Comparison of ENCODE assay signal across 10 mouse cellular contexts in the genomic region with DNA sequence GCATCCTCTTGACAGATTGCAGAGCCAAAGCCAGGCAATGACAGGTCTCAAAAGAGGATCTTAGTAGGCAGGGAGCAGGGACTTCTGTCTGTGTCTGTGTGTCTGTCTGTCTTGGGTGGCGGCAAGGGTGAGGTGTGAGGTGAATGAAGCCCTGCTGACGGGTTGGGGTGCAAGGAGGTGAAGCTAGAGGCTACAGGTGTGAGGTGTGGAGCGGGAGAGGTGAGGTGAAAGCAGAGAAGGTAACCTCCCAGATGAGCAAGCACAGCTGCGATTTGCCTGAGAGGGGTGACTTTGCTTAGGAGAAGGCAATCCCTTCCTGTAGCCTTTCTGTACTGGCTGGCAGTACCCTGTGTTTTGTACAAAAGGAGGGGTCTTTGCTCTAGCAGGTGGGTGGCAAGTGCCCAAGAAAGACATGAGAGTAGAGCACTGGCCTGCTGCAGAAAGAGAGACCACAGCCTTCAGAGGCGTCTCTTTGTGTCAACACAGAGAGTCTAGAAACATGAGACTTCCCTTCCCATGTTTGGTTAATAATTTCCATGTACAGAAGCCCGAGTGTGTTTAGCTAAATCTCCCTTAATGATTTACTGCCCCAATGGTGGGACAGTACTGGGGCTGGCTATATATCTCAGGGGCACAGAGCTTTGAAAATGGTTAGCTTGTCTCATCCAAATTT. TPM values are rescaled to one million over a fixed set of nuclear protein-coding genes. Genes with fewer than 3 reads are reported as not detected.
DNase-seq lines count a peak whose midpoint lies in the region; ATAC-seq and TF ChIP-seq lines count a peak whose summit lies in the region.
"Had no signal": no experiment of that assay in that cellular context is flagged by ENCODE, and none has a peak within 500 bp of the region (broad histone marks: within the 10 kb centered on the region; RNA-seq: fewer than 3 reads in every experiment).

No protein-coding gene starts in this region.

- peak overlapping the region; percentile 53 for H3K27ac ChIP-seq in gastrocnemius, adult 2 months
- no peak overlapping the region for H3K27ac ChIP-seq in lung, postnatal 0 days (ENCODE audit: low read length)
- peak overlapping the region; percentile 68 for H3K27ac ChIP-seq in kidney, postnatal 0 days
- peak overlapping the region; percentile 71 for H3K27ac ChIP-seq in stomach, embryonic 14.5 days (ENCODE audit: low read length)

- intact Hi-C loops in gastrocnemius, adult 2 months (cut with DNase I) = no loop called here

- peak overlapping the region; percentile 52 for H3K4me2 ChIP-seq in lung, postnatal 0 days (replicated peaks; ENCODE audit: low read depth, low read length)
- peak overlapping the region; percentile 67 for H3K4me2 ChIP-seq in kidney, postnatal 0 days (ENCODE audit: low read length)
- H3K4me2 ChIP-seq in stomach, embryonic 14.5 days (replicated peaks; ENCODE audit: low read depth, low read length) = peak overlapping the region; percentile 75

- no peak for TF ChIP-seq EP300 in lung, postnatal 0 days (IDR thresholded peaks at IDR 0.05)

- TF ChIP-seq CTCF in gastrocnemius, adult 2 months (IDR thresholded peaks at IDR 0.05) = no peak
- TF ChIP-seq CTCF in lung, postnatal 0 days (IDR thresholded peaks at IDR 0.05) = no peak
- no peak for TF ChIP-seq CTCF in kidney, postnatal 0 days (IDR thresholded peaks at IDR 0.05; ENCODE audit: low read depth)

- H3K36me3 ChIP-seq in lung, postnatal 0 days (ENCODE audit: insufficient read depth, low read length) = no peaks in the 10 kb centered on the region
- no peaks in the 10 kb centered on the region for H3K36me3 ChIP-seq in kidney, postnatal 0 days (ENCODE audit: insufficient read depth, low read length)
- no peaks in the 10 kb centered on the region for H3K36me3 ChIP-seq in stomach, embryonic 14.5 days (ENCODE audit: control insufficient read depth, insufficient read depth, low read length)

- ATAC-seq in lung, postnatal 0 days = no peak
- peak; percentile 66 for ATAC-seq in kidney, postnatal 0 days (replicated peaks; ENCODE audit: low FRiP score, low read depth)
- ATAC-seq in stomach, embryonic 14.5 days (ENCODE audit: insufficient number of reproducible peaks, insufficient read depth, low FRiP score, low read depth) = peak; percentile 73

- no peaks in the 10 kb centered on the region for H3K9me3 ChIP-seq in lung, postnatal 0 days (ENCODE audit: low read length)
- no peaks in the 10 kb centered on the region for H3K9me3 ChIP-seq in kidney, postnatal 0 days (replicated peaks; ENCODE audit: low read length)
- no peaks in the 10 kb centered on the region for H3K9me3 ChIP-seq in stomach, embryonic 14.5 days (ENCODE audit: control insufficient read depth, low read depth, low read length)

- H3K9ac ChIP-seq in lung, postnatal 0 days (replicated peaks; ENCODE audit: low read depth) = no peak overlapping the region
- H3K9ac ChIP-seq in kidney, postnatal 0 days (ENCODE audit: low read depth, low read length) = 0 out of 2 replicates have a peak overlapping the region, but pooled peaks have one; percentile 2
- no peak overlapping the region for H3K9ac ChIP-seq in stomach, embryonic 14.5 days (replicated peaks; ENCODE audit: low read depth, low read length)

- peak overlapping the region; percentile 68 for H3K4me3 ChIP-seq in gastrocnemius, adult 2 months
- peak overlapping the region; percentile 33; the same call in 1 of the 2 replicates for H3K4me3 ChIP-seq in lung, postnatal 0 days (ENCODE audit: low read depth, low read length)
- peak overlapping the region; percentile 39 for H3K4me3 ChIP-seq in kidney, postnatal 0 days (replicated peaks; ENCODE audit: low read depth, low read length)
- H3K4me3 ChIP-seq in stomach, embryonic 14.5 days (ENCODE audit: low read depth, low read length) = peak overlapping the region; percentile 37

- no peaks in the 10 kb centered on the region for H3K27me3 ChIP-seq in lung, postnatal 0 days (replicated peaks; ENCODE audit: insufficient read depth, low read length)
- H3K27me3 ChIP-seq in kidney, postnatal 0 days (ENCODE audit: insufficient read depth, low read length) = no peaks in the 10 kb centered on the region
- H3K27me3 ChIP-seq in stomach, embryonic 14.5 days (ENCODE audit: control insufficient read depth, insufficient read depth, low read length) = no peaks in the 10 kb centered on the region

- 21% methylated on average over 6 of the region's 6 CpGs for WGBS in lung, postnatal 0 days
- 13% methylated on average over 6 of the region's 6 CpGs for WGBS in kidney, postnatal 0 days
- WGBS in stomach, embryonic 14.5 days = 18% methylated on average over 6 of the region's 6 CpGs

- H3K4me1 ChIP-seq in lung, postnatal 0 days (ENCODE audit: insufficient read depth, low read depth, low read length) = peaks cover 9% of the 10 kb centered on the region
- peaks cover 23% of the 10 kb centered on the region for H3K4me1 ChIP-seq in kidney, postnatal 0 days (replicated peaks; ENCODE audit: insufficient read depth, low read length)
- peaks cover 16% of the 10 kb centered on the region for H3K4me1 ChIP-seq in stomach, embryonic 14.5 days (ENCODE audit: control insufficient read depth, insufficient read depth, low read length)

- no peak for DNase-seq in gastrocnemius, adult 2 months
- DNase-seq in gastrocnemius, postnatal 10 days = no peak
- no peak for DNase-seq in lung, postnatal 0 days (ENCODE audit: low spot score)
- DNase-seq in lung, postnatal 25 days (ENCODE audit: low spot score) = no peak
- peak; percentile 78 for DNase-seq in kidney, postnatal 0 days (ENCODE audit: low spot score)
- no peak for DNase-seq in cerebellum, postnatal 25 days
- no peak for DNase-seq in B cell, adult 2 months
- DNase-seq: right cerebral cortex, postnatal 4 days had no signal

RNA-seq across cellular contexts. Expression of a gene that starts 1.2 kb away (rescaled TPM):
- 1 to 10 TPM; 3.3 to 7.4 TPM for total RNA-seq in gastrocnemius, adult 2 months (2021)
- 10 to 100 TPM; 20.7 to 30.6 TPM for total RNA-seq in gastrocnemius, postnatal 10 days (2021)
- 44.2 and 45.5 TPM in 2 replicates for polyA plus RNA-seq in lung, postnatal 0 days (2015; fragmentation: Nextera tagmentation; extraction: Ambion mirVana)
- polyA plus RNA-seq in kidney, postnatal 0 days (2015; fragmentation: Nextera tagmentation; extraction: Ambion mirVana) = 28.7 and 28.9 TPM in 2 replicates
- 40.3 and 40.5 TPM in 2 replicates for polyA plus RNA-seq in stomach, embryonic 14.5 days (2014; fragmentation: Nextera tagmentation; extraction: Ambion mirVana)
- total RNA-seq: megakaryocyte, adult 5-6 weeks had no signal
